Mouse (Mus musculus): ENCODE results near the gene Alk. TPM values are rescaled to one million over a fixed set of nuclear protein-coding genes. Genes with fewer than 3 reads are reported as not detected.

The Alk gene
- polyA plus RNA-seq, 1 experiment, result not detected

DNA sequence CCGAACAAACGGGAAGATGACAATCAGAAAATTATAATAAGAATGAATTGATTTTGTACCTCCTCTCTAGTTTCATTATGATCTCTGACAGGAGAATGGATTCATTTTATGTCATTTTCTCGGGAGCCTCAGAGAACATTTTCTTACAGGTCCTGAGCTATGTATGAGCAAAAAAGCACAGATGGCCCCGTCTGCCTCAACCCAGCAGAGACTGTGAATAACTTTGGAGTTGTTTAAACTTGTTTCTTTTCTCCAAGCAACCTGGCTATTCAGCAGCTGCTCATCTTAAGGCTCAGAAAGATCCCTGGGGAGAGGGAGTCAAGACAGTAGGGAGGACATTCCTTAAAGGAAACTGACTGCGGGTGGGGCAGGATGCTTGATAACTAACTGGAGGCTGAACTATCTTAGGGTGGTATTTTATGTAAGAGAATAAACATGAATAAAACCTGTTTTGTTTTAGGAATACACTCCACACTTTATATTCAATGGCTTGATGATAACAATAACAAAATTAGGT lies 126.5 kb downstream of the Alk start:
- TF ChIP-seq POLR2A (IDR thresholded peaks at IDR 0.05; ENCODE audit: insufficient read depth, low read depth, low read length) (no peak), CTCF (IDR thresholded peaks at IDR 0.05; ENCODE audit: insufficient read depth, low read depth, low read length) (no peak)
- Histone ChIP-seq H3K4me1 (ENCODE audit: control insufficient read depth, insufficient read depth, low read length) (no peaks in the 10 kb centered on the region), H3K27ac (ENCODE audit: insufficient read depth, low read depth, low read length) (no peak overlapping the region), H3K4me3 (ENCODE audit: insufficient read depth, low read depth, low read length) (no peak overlapping the region)
- 72% methylated on average over 5 of the region's 5 CpGs for WGBS

DNA sequence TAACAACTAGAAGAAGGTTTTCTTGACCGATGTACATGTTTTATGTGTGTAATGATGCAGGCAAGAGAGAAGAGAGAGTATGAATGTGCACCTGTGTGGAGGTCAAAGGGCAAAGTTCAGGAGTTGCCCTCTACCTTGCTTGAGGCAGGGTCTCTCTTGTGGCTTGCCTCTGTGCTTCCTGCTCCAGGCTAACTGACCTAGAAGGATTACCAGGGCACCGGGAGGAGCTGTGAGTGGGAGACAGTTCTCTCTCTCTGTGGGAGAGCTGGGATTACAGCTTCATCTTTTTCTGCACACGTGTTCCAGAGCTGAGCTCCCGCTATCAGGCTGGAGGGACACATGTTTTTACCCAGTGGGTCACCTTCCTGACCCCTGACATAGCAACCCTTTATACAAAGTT lies 127.5 kb downstream of the Alk start:
- H3K4me3 ChIP-seq (ENCODE audit: insufficient read depth, low read depth, low read length), result no peak overlapping the region
- WGBS, result 79% methylated on average over 4 of the region's 4 CpGs
- no peak for TF ChIP-seq CTCF (IDR thresholded peaks at IDR 0.05; ENCODE audit: insufficient read depth, low read depth, low read length)
- TF ChIP-seq POLR2A (IDR thresholded peaks at IDR 0.05; ENCODE audit: insufficient read depth, low read depth, low read length), result no peak
- no peak overlapping the region for H3K27ac ChIP-seq (ENCODE audit: insufficient read depth, low read depth, low read length)
- H3K4me1 ChIP-seq (ENCODE audit: control insufficient read depth, insufficient read depth, low read length), result no peaks in the 10 kb centered on the region

DNA sequence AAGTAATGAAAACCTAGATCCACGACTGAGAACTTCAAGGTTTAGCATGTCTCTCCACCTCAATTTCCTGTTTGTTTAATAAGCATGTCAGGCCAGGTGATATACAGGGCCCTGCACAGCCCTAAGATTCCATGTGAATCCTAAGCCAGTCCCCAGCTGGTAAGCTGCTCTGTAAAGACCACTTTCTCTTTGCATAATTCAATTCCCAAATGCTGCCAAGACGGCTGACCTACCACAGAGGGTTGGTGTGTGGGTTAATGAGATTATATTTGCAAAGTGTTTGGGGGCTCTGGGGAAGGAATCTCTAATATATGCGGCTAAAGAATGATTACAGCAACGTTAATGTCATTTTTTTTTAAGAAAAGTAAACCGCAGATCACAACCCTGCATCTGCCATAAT lies 130.3 kb downstream of the Alk start:
- Histone ChIP-seq H3K27ac (ENCODE audit: insufficient read depth, low read depth, low read length) (no peak overlapping the region), H3K4me1 (ENCODE audit: control insufficient read depth, insufficient read depth, low read length) (no peaks in the 10 kb centered on the region), H3K4me3 (ENCODE audit: insufficient read depth, low read depth, low read length) (no peak overlapping the region)
- WGBS, result 50% methylated on average over 5 of the region's 5 CpGs
- no peak for TF ChIP-seq CTCF (IDR thresholded peaks at IDR 0.05; ENCODE audit: insufficient read depth, low read depth, low read length)
- no peak for TF ChIP-seq POLR2A (IDR thresholded peaks at IDR 0.05; ENCODE audit: insufficient read depth, low read depth, low read length)

DNA sequence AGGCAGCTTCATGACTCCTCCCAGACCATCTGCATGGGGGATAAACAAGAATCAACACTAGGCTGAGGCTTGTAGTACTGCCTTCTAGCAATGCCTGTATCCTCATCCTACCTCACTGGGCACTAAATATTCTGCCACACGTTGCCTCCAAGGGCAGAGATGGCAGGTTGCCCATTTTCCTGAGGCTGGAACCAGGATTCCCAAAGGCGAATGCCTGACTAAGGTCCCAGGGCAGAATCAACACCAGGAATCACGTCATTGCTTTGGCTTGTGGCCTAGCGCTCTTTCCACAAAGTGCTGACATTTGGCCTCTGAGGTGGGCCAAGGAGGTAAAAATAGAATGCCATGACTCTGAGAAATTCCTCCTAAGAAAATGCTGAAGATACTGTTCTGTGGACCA lies 155.9 kb downstream of the Alk start:
- Histone ChIP-seq H3K4me1 (ENCODE audit: control insufficient read depth, insufficient read depth, low read length) (no peaks in the 10 kb centered on the region), H3K4me3 (ENCODE audit: insufficient read depth, low read depth, low read length) (no peak overlapping the region), H3K27ac (ENCODE audit: insufficient read depth, low read depth, low read length) (no peak overlapping the region)
- WGBS, result 67% methylated on average over 4 of the region's 4 CpGs
- no peak for TF ChIP-seq POLR2A (IDR thresholded peaks at IDR 0.05; ENCODE audit: insufficient read depth, low read depth, low read length)
- TF ChIP-seq CTCF (IDR thresholded peaks at IDR 0.05; ENCODE audit: insufficient read depth, low read depth, low read length), result no peak

DNA sequence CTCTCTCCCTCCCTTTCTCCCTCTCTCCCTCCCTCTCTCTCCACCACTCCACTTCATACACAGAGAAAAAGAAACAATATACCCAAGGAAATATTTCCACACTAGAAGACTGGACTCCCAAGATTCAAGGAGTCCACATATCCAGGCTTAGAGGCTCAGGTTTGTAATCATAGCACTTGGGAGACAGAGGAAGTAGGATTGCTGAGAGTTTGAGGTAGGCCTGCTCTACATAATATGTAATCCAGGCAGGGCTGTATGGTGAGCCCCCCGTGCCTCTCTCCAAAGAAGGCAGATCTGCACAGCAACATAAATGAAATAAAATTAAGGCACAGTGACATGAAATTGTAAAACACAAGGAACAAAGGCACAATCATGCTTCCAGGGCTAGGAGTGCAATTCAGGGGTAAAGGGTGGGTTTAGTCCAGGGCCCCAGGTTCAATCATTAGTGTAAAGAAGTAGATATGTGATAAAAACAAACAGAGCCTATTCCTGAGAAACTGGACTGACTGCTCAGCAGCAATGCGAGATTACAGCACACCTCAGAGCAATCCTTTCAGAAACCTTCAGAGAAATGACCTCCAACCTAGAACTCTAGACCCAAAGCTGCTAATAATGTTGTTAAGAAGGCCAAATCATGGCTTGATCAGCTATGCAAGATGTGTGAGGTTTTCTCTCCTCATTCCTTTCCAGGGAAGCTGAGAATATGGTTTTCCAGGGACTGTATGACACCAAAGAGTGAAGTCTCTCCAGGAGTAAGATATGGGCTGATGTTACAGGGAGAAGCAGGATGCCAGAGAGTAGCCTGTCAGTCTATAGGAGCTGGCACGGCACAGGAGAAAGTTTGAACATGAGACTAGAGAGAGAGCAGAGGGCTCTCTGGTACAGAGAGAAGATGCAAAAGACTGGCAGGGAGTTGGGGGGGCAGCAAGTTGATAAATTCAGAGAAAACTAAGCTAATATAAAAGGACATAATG lies 158.9 kb downstream of the Alk start:
- TF ChIP-seq CTCF (IDR thresholded peaks at IDR 0.05; ENCODE audit: insufficient read depth, low read depth, low read length), result no peak
- Histone ChIP-seq H3K4me3 (ENCODE audit: insufficient read depth, low read depth, low read length) (no peak overlapping the region), H3K27ac (ENCODE audit: insufficient read depth, low read depth, low read length) (no peak overlapping the region), H3K4me1 (ENCODE audit: control insufficient read depth, insufficient read depth, low read length) (no peaks in the 10 kb centered on the region)
- 84% methylated on average over 3 of the region's 3 CpGs for WGBS

DNA sequence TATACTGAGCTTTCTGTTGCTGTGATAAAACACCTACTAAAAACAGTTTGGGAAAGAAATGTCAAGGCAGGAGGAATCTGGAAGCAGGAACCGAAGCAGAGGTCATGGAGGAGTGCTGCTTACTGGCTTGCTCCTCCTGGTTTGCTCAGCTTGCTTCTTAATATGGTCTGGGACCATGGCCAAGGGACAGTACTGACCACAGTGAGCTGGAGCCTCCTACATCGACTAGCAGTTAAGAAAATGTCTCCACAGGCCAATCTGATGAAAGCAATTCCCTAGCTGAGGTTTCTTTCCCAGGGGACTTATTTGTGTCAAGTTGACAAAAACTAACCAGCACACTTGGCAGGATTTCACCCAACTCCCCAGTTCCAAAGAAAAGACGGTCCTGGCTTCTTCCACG lies 187.0 kb downstream of the Alk start:
- Histone ChIP-seq H3K4me3 (ENCODE audit: insufficient read depth, low read depth, low read length) (no peak overlapping the region), H3K4me1 (ENCODE audit: control insufficient read depth, insufficient read depth, low read length) (no peaks in the 10 kb centered on the region), H3K27ac (ENCODE audit: insufficient read depth, low read depth, low read length) (no peak overlapping the region)
- WGBS, result 59% methylated on average over 4 of the region's 4 CpGs
- TF ChIP-seq CTCF (IDR thresholded peaks at IDR 0.05; ENCODE audit: insufficient read depth, low read depth, low read length) (no peak), POLR2A (IDR thresholded peaks at IDR 0.05; ENCODE audit: insufficient read depth, low read depth, low read length) (no peak)

DNA sequence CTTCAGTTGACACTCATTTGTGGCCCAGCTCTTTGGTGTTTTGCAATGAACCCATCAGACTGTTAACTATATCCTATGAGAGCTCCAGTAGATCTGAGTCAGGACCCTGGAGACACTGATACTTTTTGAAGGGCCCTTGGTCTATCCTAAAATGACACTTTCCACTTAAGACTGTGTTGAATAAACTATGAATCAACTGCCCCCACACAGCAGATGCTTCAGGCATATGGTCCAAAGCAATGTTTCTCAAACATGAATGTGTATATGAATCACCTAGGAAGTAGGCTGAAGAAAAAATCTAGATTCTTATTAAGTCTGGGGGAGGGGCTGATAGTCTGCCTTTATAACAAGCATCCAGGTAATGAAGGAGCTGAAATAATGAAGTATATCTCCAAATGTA lies 189.8 kb downstream of the Alk start:
- no peaks in the 10 kb centered on the region for H3K4me1 ChIP-seq (ENCODE audit: control insufficient read depth, insufficient read depth, low read length)
- H3K27ac ChIP-seq (ENCODE audit: insufficient read depth, low read depth, low read length), result no peak overlapping the region
- TF ChIP-seq CTCF (IDR thresholded peaks at IDR 0.05; ENCODE audit: insufficient read depth, low read depth, low read length) (no peak), POLR2A (IDR thresholded peaks at IDR 0.05; ENCODE audit: insufficient read depth, low read depth, low read length) (no peak)
- no peak overlapping the region for H3K4me3 ChIP-seq (ENCODE audit: insufficient read depth, low read depth, low read length)

DNA sequence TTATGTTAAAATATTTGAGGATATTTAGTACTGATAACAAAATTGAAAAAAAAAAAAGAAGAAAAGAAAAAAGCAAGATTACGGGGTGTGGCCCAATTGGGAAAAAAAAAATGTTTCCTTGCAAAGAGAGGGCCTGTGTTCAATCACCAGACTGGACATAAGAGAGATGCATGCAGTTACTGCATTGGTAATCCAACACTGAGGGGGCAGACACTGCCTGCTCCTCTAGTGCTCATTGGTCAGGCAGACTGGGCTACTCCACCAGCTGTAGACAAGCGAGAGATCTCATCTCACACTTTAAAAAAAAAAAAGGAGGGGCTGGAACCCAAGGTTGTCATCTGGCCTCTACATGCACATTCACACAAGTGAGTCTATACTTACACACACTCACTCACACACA lies 199.6 kb downstream of the Alk start:
- no peak for TF ChIP-seq CTCF (IDR thresholded peaks at IDR 0.05; ENCODE audit: insufficient read depth, low read depth, low read length)
- no peak for TF ChIP-seq POLR2A (IDR thresholded peaks at IDR 0.05; ENCODE audit: insufficient read depth, low read depth, low read length)
- 96% methylated on average over 2 of the region's 2 CpGs for WGBS
- no peak overlapping the region for H3K4me3 ChIP-seq (ENCODE audit: insufficient read depth, low read depth, low read length)
- no peak overlapping the region for H3K27ac ChIP-seq (ENCODE audit: insufficient read depth, low read depth, low read length)
- 0 out of 2 replicates have a peak, but pooled peaks cover 3% of the 10 kb centered on the region for H3K4me1 ChIP-seq (ENCODE audit: control insufficient read depth, insufficient read depth, low read length)

DNA sequence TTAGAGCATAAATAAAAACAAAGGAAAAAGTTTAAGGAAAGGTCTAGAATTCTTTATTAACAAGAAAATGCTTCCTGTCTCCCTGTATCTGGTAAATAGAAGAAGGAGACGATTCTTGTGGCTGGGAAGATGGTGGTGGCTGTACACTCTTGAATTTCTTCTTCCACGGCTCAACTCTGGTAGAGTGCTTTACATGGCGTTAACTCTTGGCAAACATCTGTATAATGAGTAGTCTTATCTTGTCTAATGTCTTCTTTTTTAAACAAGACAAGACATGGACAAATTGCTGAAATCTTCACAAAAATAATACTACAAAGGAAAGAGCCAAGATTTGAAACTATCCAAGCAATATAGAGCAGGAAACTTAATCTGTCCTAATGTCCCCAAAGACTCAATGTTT lies 202.6 kb downstream of the Alk start:
- Histone ChIP-seq H3K4me3 (ENCODE audit: insufficient read depth, low read depth, low read length) (no peak overlapping the region), H3K4me1 (ENCODE audit: control insufficient read depth, insufficient read depth, low read length) (0 out of 2 replicates have a peak, but pooled peaks cover 3% of the 10 kb centered on the region), H3K27ac (ENCODE audit: insufficient read depth, low read depth, low read length) (no peak overlapping the region)
- TF ChIP-seq POLR2A (IDR thresholded peaks at IDR 0.05; ENCODE audit: insufficient read depth, low read depth, low read length), result no peak
- WGBS, result 49% methylated on average over 3 of the region's 3 CpGs
